Mouse (Mus musculus) embryonic fibroblast, embryonic 13.5 days (primary cell): ENCODE results near the gene Orc4.

Source experiments
- CTCF ChIP-seq: IDR thresholded peaks from 2 replicates; pipeline ENCODE4 v1.5.1; 2011; ENCODE audit warnings: mild to moderate bottlenecking, control low read depth, low read length, moderate library complexity, borderline replicate concordance; ENCODE audit not compliant: insufficient read depth
- POLR2A ChIP-seq: IDR thresholded peaks from 2 replicates; pipeline ENCODE4 v1.6.1; 2011; ENCODE audit warnings: low read depth, mild to moderate bottlenecking, control low read depth, low read length, moderate library complexity

DNA sequence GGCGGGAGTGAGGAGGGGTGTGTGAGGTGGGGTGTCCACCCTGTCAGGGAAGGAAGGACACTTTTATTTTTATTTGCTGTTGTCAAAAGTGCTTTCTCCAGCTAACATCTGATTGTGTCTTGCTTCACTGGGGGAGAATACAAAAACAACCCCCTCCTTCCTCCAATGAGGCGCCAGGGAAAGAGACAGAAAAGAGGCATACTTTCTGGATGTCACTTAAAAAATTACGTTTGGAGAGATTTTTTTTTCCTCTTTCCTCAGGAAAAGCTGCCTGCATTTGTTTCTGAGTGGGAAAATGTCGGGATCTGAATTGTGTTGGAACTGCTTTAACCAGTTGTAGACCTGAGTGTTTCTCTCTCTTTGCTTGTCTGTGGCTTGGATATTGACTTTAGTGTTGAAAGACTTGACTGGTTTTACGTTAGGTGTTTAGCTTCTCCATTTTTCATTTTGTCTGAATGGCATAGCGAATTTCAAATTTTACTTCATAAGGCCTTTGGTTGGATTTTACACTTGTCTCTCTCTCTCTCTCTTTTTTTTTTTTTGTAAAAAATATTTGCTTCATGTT is 321 bp upstream of the Orc4 start:
- no peak for TF ChIP-seq POLR2A
- no peak for TF ChIP-seq CTCF
